Mouse (Mus musculus) heart, embryonic 13.5 days (tissue): ENCODE results near the gene Rcsd1. TPM values are rescaled to one million over a fixed set of nuclear protein-coding genes. Genes with fewer than 3 reads are reported as not detected.

ENCODE experiments used
- ATAC-seq: fragments of 200-750 bp; cut with Nextera tagmentation; 2 replicates; pipeline ENCODE4 v1.8.0; 2017; ENCODE audit warnings: moderate TSS enrichment; ENCODE audit not compliant: insufficient number of reproducible peaks, low FRiP score, low TSS enrichment; ENCODE audit errors: extremely low read depth
- H3K27ac ChIP-seq: fragments of 300-500 bp; sonication (generic); replicated peaks from 2 replicates; pipeline ENCODE4 v1.5.1; 2015; ENCODE audit warnings: moderate library complexity, mild to moderate bottlenecking, inconsistent platforms
- H3K27me3 ChIP-seq: fragments of 300-500 bp; sonication (generic); replicated peaks from 2 replicates; pipeline ENCODE4 v1.6.1; 2015; ENCODE audit warnings: mild to moderate bottlenecking, inconsistent platforms
- H3K36me3 ChIP-seq: fragments of 300-500 bp; sonication (generic); 2 replicates; pipeline ENCODE4 v1.6.1; 2015; ENCODE audit warnings: mild to moderate bottlenecking, inconsistent platforms
- H3K4me1 ChIP-seq: fragments of 300-500 bp; sonication (generic); 2 replicates; pipeline ENCODE4 v1.6.1; 2015; ENCODE audit warnings: inconsistent platforms
- H3K4me2 ChIP-seq: fragments of 300-500 bp; sonication (generic); 2 replicates; pipeline ENCODE4 v1.6.1; 2015; ENCODE audit warnings: inconsistent platforms, mild to moderate bottlenecking, moderate library complexity
- H3K4me3 ChIP-seq: fragments of 300-500 bp; sonication (generic); 2 replicates; pipeline ENCODE4 v1.5.1; 2015; ENCODE audit warnings: moderate library complexity, mild to moderate bottlenecking, inconsistent platforms
- H3K9ac ChIP-seq: fragments of 300-500 bp; sonication (generic); 2 replicates; pipeline ENCODE4 v1.6.1; 2015; ENCODE audit warnings: inconsistent platforms, mild to moderate bottlenecking, moderate library complexity
- H3K9me3 ChIP-seq: fragments of 300-500 bp; sonication (generic); 2 replicates; pipeline ENCODE4 v1.6.1; 2016; ENCODE audit warnings: inconsistent platforms
- WGBS: fragments of 180-500 bp; shearing (Covaris S2); methylation state at CpG from one replicate; pipeline ENCODE4 v1.1.7; 2015; ENCODE audit warnings: mixed read lengths; 5-methylcytosine and 5-hydroxymethylcytosine counted together
- polyA plus RNA-seq: library from polyadenylated mRNA; unstranded; fragments of >200 nt; fragmentation: Nextera tagmentation; extraction: Ambion mirVana; gene quantifications from 2 replicates; pipeline ENCODE4 v1.2.1, GENCODE M21; 2015

Gene Rcsd1
- polyA plus RNA-seq, 1 experiment from 2014 or later, result 83.9 TPM

DNA sequence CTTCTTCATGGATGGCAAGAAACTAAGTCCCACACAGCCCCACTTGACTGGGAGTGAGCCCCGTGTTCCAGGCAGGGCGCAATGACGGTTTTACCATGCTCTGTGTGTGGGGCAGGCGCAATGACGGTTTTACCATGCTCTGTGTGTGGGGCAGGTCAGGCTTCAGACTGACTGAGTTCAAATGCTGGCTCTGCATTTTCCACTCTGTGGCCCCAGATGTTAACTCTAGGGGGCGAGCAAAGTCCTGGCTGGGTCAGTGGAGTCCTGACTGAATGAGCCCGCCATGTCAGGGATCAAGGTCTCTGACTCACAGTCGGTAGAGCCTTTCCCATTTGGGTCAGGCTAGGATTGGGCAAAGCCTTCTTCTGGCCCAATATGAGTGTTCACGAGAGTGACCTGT lies 37.2 kb downstream of the Rcsd1 start:
- Histone ChIP-seq H3K27ac (no peak overlapping the region), H3K4me3 (no peak overlapping the region), H3K36me3 (peaks cover 49% of the 10 kb centered on the region), H3K9me3 (no peaks in the 10 kb centered on the region), H3K4me1 (peaks cover 91% of the 10 kb centered on the region), H3K9ac (no peak overlapping the region), H3K4me2 (no peak overlapping the region), H3K27me3 (no peaks in the 10 kb centered on the region)
- ATAC-seq, result no peak
- WGBS, result 70% methylated on average over 9 of the region's 9 CpGs

DNA sequence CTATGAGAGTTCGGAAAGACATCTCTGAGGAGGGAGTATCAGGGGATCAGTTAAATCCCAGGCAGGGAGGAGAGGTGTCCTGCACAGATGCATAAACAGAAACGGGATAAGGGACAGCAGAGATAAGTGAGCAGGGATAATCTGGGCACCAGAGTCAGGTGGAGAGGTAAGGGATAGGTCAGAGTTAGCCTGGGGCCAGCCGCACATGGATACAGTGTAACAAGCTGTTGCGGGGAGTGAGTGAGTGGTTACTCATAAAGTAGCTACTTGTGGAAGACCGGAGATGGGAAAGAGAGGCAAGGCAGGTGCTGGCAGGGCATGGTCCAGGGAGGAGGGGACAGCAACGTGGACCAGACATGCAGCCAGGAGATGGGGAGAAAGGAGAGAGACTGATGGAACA lies 39.5 kb downstream of the Rcsd1 start:
- no peaks in the 10 kb centered on the region for H3K27me3 ChIP-seq
- H3K27ac ChIP-seq, result peak overlapping the region; percentile 94
- H3K4me2 ChIP-seq, result no peak overlapping the region
- ATAC-seq, result no peak
- H3K4me3 ChIP-seq, result no peak overlapping the region
- WGBS, result 47% methylated on average over 6 of the region's 6 CpGs
- 0 out of 2 replicates have a peak overlapping the region, but pooled peaks have one; percentile 21 for H3K9ac ChIP-seq
- H3K4me1 ChIP-seq, result peaks cover 91% of the 10 kb centered on the region
- peaks cover 49% of the 10 kb centered on the region for H3K36me3 ChIP-seq
- H3K9me3 ChIP-seq, result no peaks in the 10 kb centered on the region

DNA sequence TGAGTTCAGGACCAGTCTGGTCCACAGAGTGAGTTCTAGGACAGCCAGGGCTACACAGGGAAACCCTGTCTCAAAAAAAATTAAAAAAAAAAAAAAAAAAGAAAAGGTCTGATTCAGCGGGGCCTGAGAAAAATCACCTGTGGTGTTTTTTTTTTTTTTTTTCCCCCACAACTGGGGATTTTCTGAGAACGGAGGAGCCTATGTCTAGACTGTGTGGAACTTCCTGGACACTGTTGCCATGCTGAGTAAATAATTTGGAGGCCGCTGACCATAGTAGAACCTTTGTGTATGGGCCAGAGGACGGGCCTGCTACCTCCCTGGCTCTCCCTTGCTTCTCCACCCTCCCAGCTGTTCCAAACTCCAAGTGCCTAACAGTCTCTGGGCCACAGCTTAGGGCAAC lies 40.7 kb downstream of the Rcsd1 start:
- Histone ChIP-seq H3K4me3 (no peak overlapping the region), H3K27ac (peak overlapping the region; percentile 94), H3K4me2 (no peak overlapping the region), H3K9me3 (no peaks in the 10 kb centered on the region), H3K9ac (0 out of 2 replicates have a peak overlapping the region, but pooled peaks have one; percentile 70), H3K36me3 (peaks cover 47% of the 10 kb centered on the region), H3K4me1 (peaks cover 90% of the 10 kb centered on the region), H3K27me3 (no peaks in the 10 kb centered on the region)
- no peak for ATAC-seq
- WGBS, result 51% methylated on average over 4 of the region's 4 CpGs

DNA sequence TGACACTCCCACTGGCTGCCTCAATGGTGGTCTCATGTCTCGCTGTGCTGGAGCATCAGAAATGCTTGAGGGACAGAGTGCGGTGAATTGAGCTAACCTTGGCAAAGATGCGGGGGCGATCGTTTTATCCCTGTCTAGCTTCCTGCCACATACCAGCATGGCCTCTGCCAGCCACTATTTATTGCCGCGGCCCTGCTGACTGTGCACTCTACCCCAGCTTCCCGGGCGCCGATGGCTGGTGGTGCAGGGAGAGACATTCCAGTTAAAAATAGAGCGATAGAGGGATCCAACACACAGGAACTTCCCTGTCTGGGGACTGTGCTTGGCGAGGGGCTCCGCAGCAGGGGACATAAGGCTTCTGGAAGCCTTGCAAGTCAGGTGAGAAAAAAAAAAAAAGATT lies 42.2 kb downstream of the Rcsd1 start:
- Histone ChIP-seq H3K9me3 (no peaks in the 10 kb centered on the region), H3K9ac (peak overlapping the region; percentile 70), H3K4me2 (peak overlapping the region; percentile 60), H3K4me3 (peak overlapping the region; percentile 11; the same call in 1 of the 2 replicates), H3K4me1 (peaks cover 97% of the 10 kb centered on the region), H3K27me3 (no peaks in the 10 kb centered on the region), H3K36me3 (peaks cover 58% of the 10 kb centered on the region), H3K27ac (peak overlapping the region; percentile 94)
- WGBS, result 19% methylated on average over 13 of the region's 13 CpGs
- ATAC-seq, result no peak; the same call in 1 of the 2 replicates

DNA sequence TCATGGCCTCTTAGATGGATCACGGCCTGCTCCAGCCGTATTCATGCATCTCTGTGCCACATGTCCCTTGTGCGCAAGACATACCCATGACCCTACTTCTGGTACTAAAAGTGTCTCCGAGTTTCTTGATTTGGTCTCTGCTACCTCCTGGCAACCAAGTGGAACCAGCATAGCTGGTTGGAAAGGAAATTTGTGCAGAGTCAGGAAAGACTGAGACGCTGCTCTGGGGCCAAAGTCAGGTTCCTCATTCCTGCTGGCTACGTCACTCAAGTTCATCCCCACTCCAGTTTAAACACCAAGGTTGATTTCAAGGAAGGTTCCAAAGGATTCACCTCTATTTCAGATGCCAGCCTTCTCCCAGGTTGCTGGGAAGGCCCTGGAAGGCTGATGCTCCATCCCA lies 42.6 kb downstream of the Rcsd1 start:
- no peaks in the 10 kb centered on the region for H3K9me3 ChIP-seq

DNA sequence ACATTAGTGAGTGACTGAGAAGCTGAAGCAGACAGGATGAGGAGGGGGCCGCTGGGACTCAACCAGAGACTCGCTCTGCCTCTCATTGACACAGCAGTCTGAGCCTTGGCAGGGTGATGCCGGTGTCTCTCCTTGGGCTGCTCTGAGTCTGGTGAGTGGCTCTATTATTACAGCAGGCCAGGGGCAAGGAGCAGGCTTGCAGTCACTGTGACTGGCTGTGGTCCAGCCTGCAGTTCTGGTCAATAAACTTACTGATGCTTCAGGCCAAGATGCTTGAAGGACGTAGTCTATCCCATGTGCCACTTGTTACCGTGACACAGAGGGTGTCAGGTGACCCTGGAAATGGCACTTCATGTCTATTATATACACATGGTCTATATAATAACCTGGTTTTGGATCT lies 43.8 kb downstream of the Rcsd1 start:
- H3K27ac ChIP-seq, result peak overlapping the region; percentile 94
- no peaks in the 10 kb centered on the region for H3K9me3 ChIP-seq
- 71% methylated on average over 5 of the region's 5 CpGs for WGBS
- H3K36me3 ChIP-seq, result peaks cover 58% of the 10 kb centered on the region
- no peak overlapping the region for H3K4me2 ChIP-seq
- H3K4me3 ChIP-seq, result no peak overlapping the region
- no peak for ATAC-seq
- no peaks in the 10 kb centered on the region for H3K27me3 ChIP-seq
- peaks cover 94% of the 10 kb centered on the region for H3K4me1 ChIP-seq
- 0 out of 2 replicates have a peak overlapping the region, but pooled peaks have one; percentile 8 for H3K9ac ChIP-seq

More for the DNA sequence above, 42.6 kb downstream of the Rcsd1 start:
- H3K4me1 ChIP-seq, result peaks cover 97% of the 10 kb centered on the region
- H3K27me3 ChIP-seq, result no peaks in the 10 kb centered on the region
- H3K9ac ChIP-seq, result peak overlapping the region; percentile 48; the same call in 1 of the 2 replicates
- H3K27ac ChIP-seq, result peak overlapping the region; percentile 94
- no peak for ATAC-seq
- H3K4me2 ChIP-seq, result peak overlapping the region; percentile 60
- no peak overlapping the region for H3K4me3 ChIP-seq
- peaks cover 58% of the 10 kb centered on the region for H3K36me3 ChIP-seq
- 72% methylated on average over 6 of the region's 6 CpGs for WGBS

DNA sequence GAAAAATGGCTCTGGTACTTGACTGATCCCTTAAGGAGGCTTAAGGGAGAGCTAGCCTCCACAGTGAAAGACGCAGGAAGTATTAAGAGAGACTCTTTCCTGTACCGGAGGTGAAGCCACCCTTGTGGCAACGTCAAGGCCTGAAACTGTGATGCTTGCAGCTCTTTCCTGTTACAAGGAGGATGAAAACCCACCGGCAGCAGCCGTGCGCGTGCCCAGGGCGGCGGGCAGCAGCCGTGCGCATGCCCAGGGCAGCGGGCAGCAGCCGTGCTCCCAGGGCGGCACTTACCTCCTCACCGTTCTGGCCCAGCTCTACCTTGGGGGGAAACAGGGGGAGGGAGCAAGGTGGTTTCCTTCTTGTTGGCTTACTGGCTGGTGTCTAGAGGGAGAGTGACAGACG lies 46.3 kb downstream of the Rcsd1 start:
- peaks cover 69% of the 10 kb centered on the region for H3K4me1 ChIP-seq
- H3K9ac ChIP-seq, result peak overlapping the region; percentile 74
- ATAC-seq, result no peak
- H3K36me3 ChIP-seq, result peaks cover 67% of the 10 kb centered on the region
- peak overlapping the region; percentile 35 for H3K4me2 ChIP-seq
- 68% methylated on average over 16 of the region's 16 CpGs for WGBS
- H3K27ac ChIP-seq, result peak overlapping the region; percentile 97
- H3K4me3 ChIP-seq, result no peak overlapping the region
- H3K9me3 ChIP-seq, result no peaks in the 10 kb centered on the region
- no peaks in the 10 kb centered on the region for H3K27me3 ChIP-seq

DNA sequence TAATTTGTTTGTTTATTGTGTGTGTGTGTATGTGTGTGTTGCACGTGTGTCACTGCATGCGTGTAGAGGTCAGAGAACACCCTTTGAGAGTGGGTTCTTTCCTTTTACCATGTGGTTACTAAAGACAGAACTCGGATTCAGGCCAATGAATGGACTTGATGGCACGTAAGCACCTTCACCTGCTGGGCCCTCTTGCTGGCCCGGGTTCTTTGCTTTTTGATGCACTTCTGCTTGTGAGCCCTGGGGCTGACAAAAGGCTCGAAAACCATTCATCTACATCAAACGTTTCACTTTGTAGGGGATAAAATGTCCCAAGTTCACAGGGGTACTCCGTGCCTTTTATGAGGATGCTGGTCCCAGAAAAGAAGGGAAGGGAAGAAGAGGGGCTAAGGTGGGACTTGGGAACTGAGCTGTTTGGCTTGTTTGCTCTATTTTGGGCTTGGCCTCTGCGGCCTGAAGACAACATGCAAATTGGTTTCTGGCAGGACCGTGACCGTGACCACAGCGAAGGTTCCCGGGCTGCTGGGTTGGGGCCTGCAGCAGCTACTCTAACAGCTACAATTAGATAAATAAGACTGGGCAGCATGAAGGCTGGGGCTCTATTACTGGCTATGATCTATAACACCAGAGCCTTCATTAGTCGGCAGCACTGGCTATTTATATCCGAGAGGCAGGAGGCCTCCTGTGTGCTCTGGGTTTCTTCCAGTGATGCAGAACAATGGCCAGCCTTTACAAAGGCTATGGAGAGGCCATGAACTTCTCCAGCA lies 46.9 kb downstream of the Rcsd1 start:
- no peaks in the 10 kb centered on the region for H3K27me3 ChIP-seq
- peaks cover 73% of the 10 kb centered on the region for H3K36me3 ChIP-seq
- peak overlapping the region; percentile 74 for H3K9ac ChIP-seq
- ATAC-seq, result no peak
- no peaks in the 10 kb centered on the region for H3K9me3 ChIP-seq
- H3K4me3 ChIP-seq, result no peak overlapping the region
- H3K4me2 ChIP-seq, result peak overlapping the region; percentile 35
- WGBS, result 56% methylated on average over 15 of the region's 15 CpGs
- peaks cover 63% of the 10 kb centered on the region for H3K4me1 ChIP-seq
- H3K27ac ChIP-seq, result peak overlapping the region; percentile 97

DNA sequence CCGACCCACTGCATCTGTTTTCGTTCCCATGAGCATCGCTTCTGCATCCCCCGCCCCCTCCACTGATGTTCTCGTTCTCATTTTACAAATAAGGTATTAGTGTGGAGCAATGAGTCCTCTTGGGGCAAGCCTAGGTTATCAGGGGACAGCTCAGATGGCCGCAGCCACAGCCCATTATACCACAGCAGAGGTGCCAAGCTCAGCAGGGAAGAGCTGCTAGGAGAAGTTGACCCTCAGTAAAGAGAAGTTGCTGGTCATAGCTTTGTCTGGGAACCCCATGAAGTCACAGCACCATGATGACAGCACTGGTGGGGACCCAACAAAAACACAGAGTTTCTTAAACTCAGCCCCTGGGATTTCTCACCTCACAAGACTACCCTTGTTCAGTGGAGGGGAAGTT lies 47.8 kb downstream of the Rcsd1 start:
- no peak overlapping the region for H3K4me2 ChIP-seq
- no peaks in the 10 kb centered on the region for H3K9me3 ChIP-seq
- H3K9ac ChIP-seq, result peak overlapping the region; percentile 74; the same call in 1 of the 2 replicates
- H3K27ac ChIP-seq, result peak overlapping the region; percentile 97; the same call in 1 of the 2 replicates
- H3K4me3 ChIP-seq, result no peak overlapping the region
- ATAC-seq, result no peak
- H3K4me1 ChIP-seq, result peaks cover 54% of the 10 kb centered on the region
- 71% methylated on average over 6 of the region's 6 CpGs for WGBS
- H3K27me3 ChIP-seq, result no peaks in the 10 kb centered on the region
- H3K36me3 ChIP-seq, result peaks cover 79% of the 10 kb centered on the region

DNA sequence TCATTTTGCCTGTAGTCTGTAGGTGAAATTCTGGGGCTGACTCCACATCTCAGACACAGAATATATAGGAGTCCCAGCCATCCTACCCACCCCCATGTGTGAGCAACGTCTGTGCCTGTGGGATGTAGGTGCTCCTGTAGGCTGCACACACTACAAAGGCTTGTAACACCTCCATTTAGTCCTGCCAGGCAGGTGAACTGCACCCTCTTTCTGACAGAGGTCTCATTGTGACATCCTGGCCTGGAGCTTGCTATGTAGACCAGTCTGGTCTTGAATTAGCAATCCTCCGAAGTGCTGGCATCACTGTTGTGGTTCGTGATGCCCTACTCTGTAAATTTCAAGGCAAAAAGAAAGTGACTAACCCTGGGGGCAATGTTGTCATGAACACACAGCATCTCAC lies 48.4 kb downstream of the Rcsd1 start:
- no peak overlapping the region for H3K27ac ChIP-seq
- no peaks in the 10 kb centered on the region for H3K27me3 ChIP-seq
- WGBS, result 54% methylated on average over 3 of the region's 3 CpGs
- no peak overlapping the region for H3K9ac ChIP-seq
- no peak for ATAC-seq
- H3K36me3 ChIP-seq, result peaks cover 85% of the 10 kb centered on the region
- peaks cover 48% of the 10 kb centered on the region for H3K4me1 ChIP-seq
- H3K4me3 ChIP-seq, result no peak overlapping the region
- no peak overlapping the region for H3K4me2 ChIP-seq
- H3K9me3 ChIP-seq, result no peaks in the 10 kb centered on the region

DNA sequence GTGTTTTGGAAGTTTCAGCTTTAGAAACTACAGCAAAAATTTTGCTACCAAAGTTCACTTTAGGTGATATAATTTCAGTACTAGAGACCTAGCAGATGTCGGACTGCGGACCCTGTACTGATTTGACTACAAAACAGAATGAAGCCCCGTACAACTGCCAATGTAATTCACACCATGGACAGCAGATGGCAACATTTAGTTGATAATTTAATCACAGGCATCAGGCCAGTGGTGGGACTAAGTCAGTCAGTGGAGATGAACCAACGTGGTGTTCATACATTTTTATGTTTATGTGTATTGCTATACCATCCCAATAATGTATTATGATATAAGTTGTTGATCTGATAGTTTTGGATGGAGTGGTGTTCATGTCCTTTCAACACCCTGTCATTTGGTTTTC lies 48.8 kb downstream of the Rcsd1 start:
- Histone ChIP-seq H3K27ac (no peak overlapping the region), H3K9me3 (no peaks in the 10 kb centered on the region), H3K4me1 (peaks cover 46% of the 10 kb centered on the region), H3K4me2 (no peak overlapping the region), H3K9ac (no peak overlapping the region), H3K27me3 (no peaks in the 10 kb centered on the region), H3K36me3 (peaks cover 85% of the 10 kb centered on the region), H3K4me3 (no peak overlapping the region)
- 34% methylated on average over 4 of the region's 4 CpGs for WGBS
- ATAC-seq, result no peak

DNA sequence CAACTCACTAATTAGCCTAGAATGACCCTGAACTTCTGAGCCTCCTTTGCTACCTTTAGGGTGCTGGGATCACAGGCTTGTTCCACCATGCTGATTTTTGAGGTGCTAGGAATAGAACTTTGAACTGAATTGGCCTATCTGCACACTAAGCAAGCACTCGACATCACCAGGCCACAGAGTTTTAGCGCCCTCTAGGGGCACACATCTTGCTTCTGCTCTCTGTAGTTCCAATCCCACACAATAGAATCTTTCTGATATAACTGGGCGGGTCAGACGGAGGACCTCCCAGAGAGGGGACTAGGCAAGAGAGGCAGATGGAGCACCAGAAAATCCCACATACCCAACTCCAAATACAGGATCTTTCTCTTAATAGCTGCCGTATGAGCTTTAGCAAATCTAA lies 51.0 kb downstream of the Rcsd1 start:
- Histone ChIP-seq H3K36me3 (peaks cover 91% of the 10 kb centered on the region), H3K27ac (no peak overlapping the region), H3K9ac (no peak overlapping the region), H3K9me3 (no peaks in the 10 kb centered on the region), H3K27me3 (no peaks in the 10 kb centered on the region), H3K4me3 (no peak overlapping the region), H3K4me1 (peaks cover 43% of the 10 kb centered on the region), H3K4me2 (no peak overlapping the region)
- no peak for ATAC-seq
- 45% methylated on average over 5 of the region's 5 CpGs for WGBS
